Comparison of ENCODE assay signal across 15 mouse cellular contexts in the genomic region with DNA sequence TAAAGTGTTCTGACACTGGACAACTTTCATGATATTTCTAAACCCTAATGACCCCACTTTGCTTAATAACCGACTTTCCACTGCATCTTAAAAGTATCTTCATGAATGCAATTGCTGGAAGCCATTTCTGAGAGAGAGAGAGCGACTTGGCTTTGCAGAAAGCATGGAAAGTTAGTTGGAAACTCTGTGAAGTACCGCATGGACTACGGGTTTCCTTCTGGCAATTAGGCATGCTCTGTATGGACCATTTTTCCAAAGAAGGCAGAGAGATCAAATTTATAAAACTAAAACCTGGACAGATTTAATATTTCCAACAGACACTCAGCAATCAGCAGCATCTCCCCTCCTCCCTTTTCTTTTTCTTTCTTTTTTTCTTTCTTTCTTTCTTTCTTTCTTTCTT.
"Had no signal": no experiment of that assay in that cellular context is flagged by ENCODE, and none has a peak within 500 bp of the region (broad histone marks: within the 10 kb centered on the region; RNA-seq: fewer than 3 reads in every experiment).

No protein-coding gene starts in this region.

- H3K4me3 ChIP-seq: limb, embryonic 15.5 days; liver, embryonic 12.5 days; midbrain, embryonic 10.5 days; myocyte; neural tube, embryonic 15.5 days had no signal

- ATAC-seq: liver, embryonic 12.5 days had no signal

- H3K27me3 ChIP-seq: limb, embryonic 15.5 days; liver, embryonic 12.5 days; neural tube, embryonic 15.5 days had no signal

- H3K27ac ChIP-seq: limb, embryonic 15.5 days; liver, embryonic 12.5 days; midbrain, embryonic 10.5 days; neural tube, embryonic 15.5 days had no signal

- H3K4me1 ChIP-seq: liver, embryonic 12.5 days had no signal

- DNase-seq: kidney, adult 8-10 months; kidney, postnatal 25 days; layer of hippocampus, adult 9-11 months; lung, embryonic 14.5 days; lung, postnatal 10 days; lung, postnatal 4 days; midbrain, embryonic 14.5 days; right cerebral cortex, adult 18-20 months; thymus, adult 2 months; thymus, postnatal 25 days had no signal

- H3K9me3 ChIP-seq: limb, embryonic 15.5 days; liver, embryonic 12.5 days; neural tube, embryonic 15.5 days had no signal

- H3K4me2 ChIP-seq: limb, embryonic 15.5 days; liver, embryonic 12.5 days; lung, embryonic 14.5 days; neural tube, embryonic 15.5 days had no signal

- H3K36me3 ChIP-seq: limb, embryonic 15.5 days; liver, embryonic 12.5 days; midbrain, embryonic 10.5 days; neural tube, embryonic 15.5 days had no signal

- H3K9ac ChIP-seq: limb, embryonic 15.5 days; liver, embryonic 12.5 days; lung, embryonic 14.5 days; neural tube, embryonic 15.5 days had no signal
